In genomic region chr4:124832796-124833195, GRCm38 (mm10) we compare ENCODE assay signal across 24 mouse cellular contexts. TPM values are rescaled to one million over a fixed set of nuclear protein-coding genes. Genes with fewer than 3 reads are reported as not detected.
"Had no signal": no experiment of that assay in that cellular context is flagged by ENCODE, and none has a peak within 500 bp of the region (broad histone marks: within the 10 kb centered on the region; RNA-seq: fewer than 3 reads in every experiment).

No protein-coding gene starts in this region.

- ATAC-seq: midbrain, embryonic 16.5 days had no signal

- H3K27me3 ChIP-seq: midbrain, embryonic 12.5 days; neural tube, embryonic 13.5 days; neural tube, embryonic 15.5 days had no signal

- H3K9me3 ChIP-seq: midbrain, embryonic 10.5 days; midbrain, embryonic 12.5 days; neural tube, embryonic 13.5 days; neural tube, embryonic 15.5 days had no signal

- H3K4me2 ChIP-seq: lung, embryonic 14.5 days; midbrain, embryonic 12.5 days; neural tube, embryonic 13.5 days; neural tube, embryonic 15.5 days had no signal

- H3K4me1 ChIP-seq: midbrain, embryonic 10.5 days; midbrain, embryonic 12.5 days; neural tube, embryonic 13.5 days; neural tube, embryonic 15.5 days had no signal

- H3K27ac ChIP-seq: midbrain, embryonic 10.5 days; midbrain, embryonic 12.5 days; neural tube, embryonic 13.5 days; neural tube, embryonic 15.5 days had no signal

- DNase-seq: lung, adult 18-20 months; lung, embryonic 14.5 days; lung, postnatal 10 days; lung, postnatal 4 days; midbrain, embryonic 14.5 days; retina, postnatal 1 day; right cerebral cortex, adult 18-20 months; right cerebral cortex, postnatal 25 days; right cerebral cortex, postnatal 4 days; spleen, adult 18-20 months; thymus, adult 18-20 months; thymus, postnatal 14 days; thymus, postnatal 36 days had no signal

- H3K9ac ChIP-seq: lung, embryonic 14.5 days; midbrain, embryonic 12.5 days; neural tube, embryonic 13.5 days; neural tube, embryonic 15.5 days had no signal

- H3K4me3 ChIP-seq: midbrain, embryonic 10.5 days; midbrain, embryonic 12.5 days; myocyte; neural tube, embryonic 13.5 days; neural tube, embryonic 15.5 days had no signal

RNA-seq across cellular contexts. Expression of gene Maneal, which starts 29.2 kb away (rescaled TPM):
- total RNA-seq: megakaryocyte, adult 5-6 weeks; megakaryocyte-erythroid progenitor cell, adult 5-6 weeks had no signal
- polyA plus RNA-seq: myocyte had no signal

RNA-seq across cellular contexts. Expression of gene Epha10, which starts 47.9 kb away (rescaled TPM):
- total RNA-seq: megakaryocyte, adult 5-6 weeks; megakaryocyte-erythroid progenitor cell, adult 5-6 weeks had no signal
- polyA plus RNA-seq: lung, embryonic 14.5 days; lung, embryonic 16.5 days; myocyte; small intestine, adult 2 months; thymus, postnatal 0 days had no signal
